Mouse (Mus musculus) heart, adult 11 months (tissue): ENCODE measurements around the gene Galnt7.

Experiments used
- DNase-seq: peaks from one replicate; pipeline ENCODE4 v3.0.0; 2022

Galnt7 gene

DNA sequence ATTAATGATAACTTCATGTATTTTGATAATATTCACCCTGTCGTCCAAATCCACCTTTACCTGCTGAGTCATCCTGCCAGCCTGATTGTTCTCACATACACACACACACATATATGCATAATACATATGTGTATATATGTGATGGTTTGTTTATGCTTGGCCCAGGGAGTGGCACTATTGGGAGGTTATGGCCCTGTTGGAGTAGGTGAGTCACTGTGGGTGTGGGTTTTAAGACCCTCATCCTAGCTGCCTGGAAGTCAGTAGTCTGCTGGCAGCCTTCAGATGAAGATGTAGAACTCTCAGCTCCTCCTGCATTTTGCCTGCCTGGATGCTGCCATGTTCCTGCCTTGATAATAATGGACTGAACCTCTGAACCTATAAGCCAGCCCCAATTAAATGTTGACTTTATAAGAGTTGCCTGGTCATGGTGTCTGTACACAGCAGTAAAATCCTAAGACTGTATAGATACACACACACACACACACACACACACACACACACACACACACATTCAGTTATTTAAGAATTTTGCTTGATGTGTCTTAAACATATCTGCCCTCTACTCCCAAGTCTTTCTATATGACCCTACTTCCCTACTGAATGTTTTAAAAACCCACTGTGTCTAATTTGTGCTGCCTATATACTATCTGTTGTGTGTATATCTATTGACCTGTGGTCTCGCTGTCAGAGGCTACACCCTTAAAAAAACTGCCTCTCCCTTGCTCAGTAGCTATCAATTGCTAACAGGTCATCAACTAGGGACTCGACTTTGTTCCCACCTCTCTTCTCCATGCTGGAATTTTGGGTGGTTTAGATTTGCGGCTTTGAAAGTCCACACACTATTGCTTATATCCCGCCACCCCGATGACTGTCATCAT lies 23.8 kb downstream of the Galnt7 start:
- peak; percentile 19 for DNase-seq

DNA sequence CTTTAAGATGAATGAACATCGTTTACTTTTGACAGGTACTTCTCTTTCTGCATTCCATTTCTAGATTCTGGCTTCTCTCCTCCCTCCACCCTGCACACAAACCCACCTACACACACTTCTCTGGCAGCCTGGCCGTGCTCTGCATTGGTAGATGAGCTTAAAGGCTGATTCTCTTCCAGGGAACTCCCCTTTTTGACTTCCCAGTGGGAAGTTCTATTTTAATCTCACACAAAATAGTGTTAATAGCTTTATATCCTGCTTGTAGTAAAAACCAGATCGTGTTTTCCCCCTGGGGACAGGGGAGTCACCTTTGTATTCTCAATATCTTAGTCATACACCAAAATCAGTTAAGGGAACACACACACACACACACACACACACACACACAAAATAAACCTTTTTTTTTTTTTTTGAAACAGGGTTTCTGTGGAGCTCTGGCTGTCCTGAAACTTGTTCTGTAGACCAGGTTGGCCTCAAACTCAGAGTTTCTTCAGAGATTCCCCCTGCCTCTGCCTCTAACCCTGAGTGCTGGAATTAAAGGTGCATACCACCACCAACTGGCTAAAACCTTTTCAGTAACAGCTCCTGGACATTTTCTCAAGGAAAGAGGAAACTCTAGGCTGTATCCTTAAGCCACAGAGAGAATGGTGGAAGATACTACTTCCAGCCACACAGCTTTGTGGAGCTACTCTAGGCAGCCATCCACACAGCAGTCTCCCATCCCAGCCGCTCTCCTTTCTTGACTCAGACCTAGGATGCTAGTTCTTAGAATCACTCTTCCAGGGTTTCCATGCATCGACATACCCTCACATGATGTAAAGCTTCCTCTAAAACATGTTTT lies 24.7 kb downstream of the Galnt7 start:
- DNase-seq, result peak; percentile 53

DNA sequence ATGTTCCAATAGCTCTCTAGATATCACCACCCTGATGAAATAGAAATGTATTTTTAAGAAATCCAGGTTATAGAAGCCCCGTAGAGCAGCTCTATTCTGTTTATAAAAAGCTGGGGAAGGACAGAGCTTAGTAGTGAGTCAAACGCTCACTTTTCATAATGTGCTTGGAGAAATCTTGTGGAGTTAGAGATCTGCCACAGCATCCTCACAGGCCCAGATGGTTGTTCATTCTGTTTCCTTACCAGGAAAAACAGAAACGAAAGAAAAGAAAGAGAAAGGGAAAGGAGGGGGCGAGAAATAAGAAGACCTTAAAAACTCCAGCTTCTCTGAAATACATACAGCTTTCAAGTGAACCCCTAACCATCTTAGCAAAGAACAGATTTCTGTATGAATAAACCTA lies 28.9 kb downstream of the Galnt7 start:
- DNase-seq, result no peak

DNA sequence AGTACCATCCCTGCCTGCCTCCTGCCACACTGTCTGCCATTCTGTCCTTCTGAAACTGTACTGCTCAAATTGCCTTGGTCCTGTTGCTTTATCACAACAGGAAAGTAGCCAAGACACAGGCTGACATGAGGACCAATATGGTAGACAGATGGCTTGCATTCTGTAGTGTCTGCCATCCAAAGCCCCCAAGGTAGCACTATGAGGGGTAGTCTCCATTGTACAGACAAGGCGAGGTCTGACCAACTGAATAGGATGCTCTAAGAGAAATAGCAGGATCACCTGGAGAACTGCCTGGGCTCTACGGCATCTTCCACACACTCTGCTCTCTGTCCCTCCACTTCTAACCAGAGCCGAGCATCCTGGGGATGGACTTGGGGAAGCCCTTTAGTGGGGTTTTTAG lies 29.8 kb downstream of the Galnt7 start:
- peak; percentile 61 for DNase-seq

DNA sequence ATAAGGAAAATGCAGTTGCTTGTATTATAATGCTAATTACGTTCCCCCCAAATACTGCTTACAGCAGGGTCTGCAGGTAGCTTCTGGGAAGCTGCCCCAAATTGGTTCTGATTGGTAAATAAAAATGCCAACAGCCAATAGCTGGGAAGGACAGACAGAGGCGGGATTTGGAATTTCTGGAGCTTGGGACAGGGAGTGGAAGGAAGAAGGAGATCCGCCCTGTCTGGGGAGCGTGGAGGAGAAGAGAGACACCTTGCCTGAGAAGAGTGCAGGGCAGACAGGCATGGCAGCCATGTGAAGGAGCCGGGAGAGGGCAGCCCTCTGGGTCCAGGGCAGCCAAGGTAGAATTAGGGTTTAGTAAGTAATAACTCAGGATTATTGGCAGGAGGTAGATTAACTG lies 35.9 kb downstream of the Galnt7 start:
- DNase-seq, result peak; percentile 65

DNA sequence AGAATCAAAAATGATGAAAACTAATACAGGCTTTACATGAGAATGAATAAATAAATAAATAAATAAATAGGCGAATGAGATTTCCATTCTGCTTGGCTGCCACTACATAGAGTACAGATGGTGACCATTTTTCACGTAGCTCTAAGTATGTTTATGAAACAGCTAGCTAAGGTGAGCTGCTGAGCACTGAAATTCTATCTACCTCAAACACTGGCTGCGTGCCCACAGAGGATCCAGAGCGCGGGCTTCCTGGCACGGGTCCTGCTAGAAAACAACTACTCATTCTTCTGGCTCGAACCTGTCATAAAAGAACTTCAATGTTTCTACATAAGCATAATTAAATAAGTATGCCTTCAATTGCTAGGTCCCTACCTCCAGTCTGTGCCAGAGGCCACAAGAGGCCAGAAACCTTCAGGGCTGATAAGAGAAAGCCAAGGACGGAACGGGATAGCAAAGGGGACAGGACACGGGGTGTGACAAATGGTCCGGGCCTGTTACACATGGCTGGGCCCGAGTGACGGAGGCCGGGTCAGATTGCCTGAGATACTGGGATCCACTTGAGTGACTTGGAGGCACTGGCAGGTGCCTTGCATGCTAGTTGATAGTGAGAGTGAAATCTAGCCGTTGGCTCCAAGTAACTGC lies 37.7 kb downstream of the Galnt7 start:
- peak; percentile 87 for DNase-seq

DNA sequence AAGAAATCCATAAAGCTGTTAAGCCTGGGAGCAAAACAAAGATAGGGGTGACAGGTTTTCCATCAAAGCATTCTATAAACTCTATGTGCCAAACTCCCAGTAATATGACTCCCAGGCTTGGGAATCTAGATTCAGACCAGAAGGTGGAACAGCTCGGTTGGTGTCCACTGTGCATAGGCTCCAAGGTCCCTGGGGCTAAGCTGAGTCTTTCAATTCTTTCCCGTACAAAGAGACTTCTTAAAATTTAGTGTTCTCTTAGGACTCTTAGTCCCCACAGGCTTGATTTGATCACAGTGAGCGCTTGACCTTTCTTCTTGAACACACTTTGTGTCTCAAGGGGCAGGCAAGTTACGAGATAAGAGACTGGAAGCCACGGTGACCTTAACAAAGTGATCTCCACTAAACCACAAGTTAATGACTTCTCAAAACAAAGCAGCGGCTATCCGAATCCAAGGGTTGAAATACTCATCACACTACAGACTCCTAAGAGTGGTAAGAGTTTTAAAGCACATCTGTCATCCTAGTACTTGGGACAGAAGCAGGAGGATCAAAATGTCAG lies 41.3 kb downstream of the Galnt7 start:
- DNase-seq, result peak; percentile 84

DNA sequence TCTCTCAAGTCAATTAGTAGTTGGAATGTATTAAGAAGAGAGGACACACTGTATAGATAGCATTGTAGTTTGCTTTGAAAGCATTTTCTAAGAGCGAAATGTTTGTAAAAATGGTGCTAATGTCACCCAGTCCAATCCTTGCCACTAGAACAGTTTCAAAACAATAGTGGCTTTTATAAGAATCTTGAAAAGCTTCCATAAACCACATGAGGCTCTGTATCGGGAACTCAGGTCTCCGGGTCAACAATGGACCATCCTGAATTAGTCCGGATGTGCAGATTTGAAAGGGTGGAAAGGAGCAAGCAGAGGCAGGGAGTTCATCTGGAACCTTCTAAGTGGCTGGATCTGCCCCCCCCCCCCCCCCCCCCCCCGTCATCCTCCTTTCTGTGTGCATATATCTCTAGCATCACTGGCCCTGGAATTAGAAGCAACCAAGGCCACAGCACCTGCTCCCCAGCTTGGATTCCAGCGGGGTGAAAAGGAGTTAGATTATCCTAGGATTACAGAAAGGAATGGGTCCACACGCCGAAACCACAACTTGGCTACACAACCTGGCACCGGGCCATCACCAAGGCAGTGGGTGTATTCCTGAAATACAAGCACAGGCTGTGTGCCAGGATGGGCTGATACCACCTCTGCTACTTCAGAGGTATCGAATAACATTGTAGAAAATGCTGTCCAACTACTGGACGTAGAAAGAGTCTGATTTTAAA lies 42.0 kb downstream of the Galnt7 start:
- DNase-seq, result peak; percentile 93

DNA sequence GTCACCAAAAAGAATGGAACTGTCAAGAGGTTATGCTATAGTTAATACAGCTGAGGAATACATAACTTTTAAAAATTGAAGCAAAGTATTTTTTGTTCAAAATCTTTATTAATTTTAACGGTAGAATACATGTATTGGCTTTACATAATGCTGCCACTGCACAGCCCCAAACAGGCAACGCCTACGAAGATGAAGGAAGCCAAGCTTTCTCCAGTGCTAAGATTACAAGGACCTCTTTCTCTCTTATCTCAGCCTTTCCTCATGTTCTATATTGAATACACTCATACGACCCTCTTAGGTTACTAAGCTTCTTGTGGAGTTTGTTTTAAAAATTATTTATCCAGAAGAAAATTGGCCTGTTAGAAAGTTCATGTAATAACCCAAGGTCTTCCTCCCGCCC lies 50.3 kb downstream of the Galnt7 start:
- DNase-seq, result peak; percentile 18

DNA sequence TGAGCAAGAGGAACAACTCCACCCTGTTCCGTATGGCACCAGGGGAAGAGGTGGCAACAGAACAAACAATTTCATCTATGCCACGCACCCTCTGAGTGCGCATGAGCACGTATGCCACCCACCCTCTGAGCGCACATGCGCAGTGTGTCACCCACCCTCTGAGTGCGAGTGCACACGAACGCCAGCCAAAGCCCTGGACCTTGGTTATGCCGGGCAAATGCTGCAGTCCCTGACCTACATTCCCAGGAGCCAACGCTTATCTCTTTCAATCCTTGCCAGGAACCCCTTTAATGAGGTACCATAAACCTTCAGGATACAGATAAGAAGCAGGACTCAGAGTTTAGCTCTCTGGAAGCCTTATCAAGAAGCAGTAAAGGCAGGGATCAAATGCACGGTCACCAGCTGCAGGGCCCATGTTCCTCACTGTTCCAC lies 50.8 kb downstream of the Galnt7 start:
- peak; percentile 94 for DNase-seq

DNA sequence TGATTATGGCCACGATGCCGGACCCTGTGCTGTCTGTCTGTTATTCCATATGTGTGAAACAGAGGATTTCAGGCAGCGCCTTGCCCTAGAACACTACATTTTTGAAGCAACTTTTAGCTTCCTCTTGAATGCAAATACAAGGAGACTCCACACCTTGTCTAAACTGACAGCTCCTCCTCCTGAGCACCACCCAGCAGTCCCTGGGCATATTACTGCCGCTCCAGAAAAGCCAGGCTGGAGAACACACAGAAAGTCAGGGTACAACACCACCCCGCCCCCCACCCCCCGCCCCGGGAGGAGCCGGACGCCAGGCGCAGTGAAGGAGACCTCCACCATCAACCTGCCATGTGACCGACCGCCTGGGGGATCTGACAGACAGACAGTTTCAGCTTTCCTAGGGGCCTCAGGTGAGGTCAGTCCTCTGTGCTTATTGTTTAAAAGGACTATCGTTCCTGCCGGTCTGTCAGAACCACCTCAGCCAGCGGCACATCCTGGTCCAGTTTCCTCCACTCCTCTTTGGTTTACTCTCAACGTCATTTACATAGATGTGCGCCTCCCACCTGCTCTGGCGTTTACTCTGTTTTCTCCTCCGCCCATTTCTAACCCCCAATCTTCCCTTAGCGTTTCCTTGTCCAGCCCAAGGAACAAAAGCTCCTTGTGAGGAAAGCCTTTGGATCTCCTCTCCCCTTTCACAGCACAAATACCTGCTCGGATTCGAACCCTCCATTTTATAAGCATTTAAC lies 52.8 kb downstream of the Galnt7 start:
- peak; percentile 70 for DNase-seq

DNA sequence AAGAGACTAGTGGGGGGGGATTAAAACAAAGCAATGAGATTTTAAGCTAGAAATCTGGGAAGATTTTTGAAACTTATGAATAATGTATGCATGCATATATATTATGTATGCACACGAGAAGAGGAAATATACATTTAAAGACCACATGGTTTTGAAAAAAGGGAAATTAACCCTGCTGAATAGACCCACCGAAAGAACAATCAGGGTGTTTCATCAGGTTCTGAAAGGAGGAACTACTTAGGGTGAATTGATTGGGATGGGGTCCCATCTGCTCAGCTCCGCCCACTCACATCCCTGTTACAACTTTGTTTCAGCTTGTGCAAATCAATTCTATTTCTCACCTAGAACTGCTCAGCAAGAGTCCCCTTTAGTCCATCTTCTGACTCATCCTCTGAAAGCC lies 57.0 kb downstream of the Galnt7 start:
- no peak for DNase-seq

DNA sequence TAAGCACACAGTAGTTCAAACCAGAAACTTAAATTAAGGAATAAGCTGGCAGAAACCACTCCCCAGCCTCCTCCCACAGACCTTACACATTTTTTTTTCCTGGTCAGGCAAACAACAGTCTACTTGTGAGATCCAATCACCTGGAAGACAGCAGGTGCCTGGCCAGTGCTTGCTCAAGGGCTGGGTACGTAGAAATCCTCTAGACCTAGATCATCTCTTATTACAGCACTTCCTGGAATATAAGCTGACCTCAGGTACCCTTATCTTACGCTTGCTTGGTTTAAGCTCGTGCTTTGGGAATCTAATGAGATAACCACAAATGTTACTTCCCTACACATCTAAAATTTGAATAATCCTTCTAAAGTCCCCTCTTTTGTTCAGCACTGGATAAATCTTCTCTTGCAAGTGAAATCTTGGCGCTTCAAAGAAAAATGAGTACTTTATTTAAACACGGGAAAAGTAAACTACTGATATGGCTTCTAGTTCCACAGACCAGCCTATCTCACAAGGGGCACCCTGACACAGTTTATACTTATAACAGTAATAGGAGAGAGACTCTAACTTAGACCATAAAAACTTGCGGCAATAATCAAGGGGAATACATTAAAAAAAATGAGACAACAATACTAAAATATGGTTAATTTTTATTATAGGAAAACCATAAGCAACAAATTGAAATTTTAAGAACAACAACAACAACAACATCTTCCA lies 58.5 kb downstream of the Galnt7 start:
- DNase-seq, result peak; percentile 76

DNA sequence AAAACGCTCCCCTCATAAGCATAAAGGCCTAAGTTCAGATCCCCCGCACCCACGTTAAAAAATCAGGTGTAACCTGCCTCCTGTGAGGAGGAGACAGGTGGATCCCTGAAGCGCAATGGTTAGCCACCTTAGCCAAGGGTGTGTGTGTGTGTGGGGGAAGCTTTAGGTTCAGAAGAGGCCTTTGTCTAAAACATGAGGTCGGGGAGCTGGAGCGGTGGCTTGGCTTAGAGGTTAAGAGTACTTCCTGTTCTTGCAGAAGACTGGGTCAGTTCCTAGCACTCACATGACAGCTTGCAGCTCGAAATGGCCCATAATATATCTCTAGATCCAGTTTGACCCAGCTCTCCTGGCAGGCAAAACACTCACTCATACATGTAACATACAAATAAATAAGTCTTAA lies 60.2 kb downstream of the Galnt7 start:
- peak; percentile 84 for DNase-seq

DNA sequence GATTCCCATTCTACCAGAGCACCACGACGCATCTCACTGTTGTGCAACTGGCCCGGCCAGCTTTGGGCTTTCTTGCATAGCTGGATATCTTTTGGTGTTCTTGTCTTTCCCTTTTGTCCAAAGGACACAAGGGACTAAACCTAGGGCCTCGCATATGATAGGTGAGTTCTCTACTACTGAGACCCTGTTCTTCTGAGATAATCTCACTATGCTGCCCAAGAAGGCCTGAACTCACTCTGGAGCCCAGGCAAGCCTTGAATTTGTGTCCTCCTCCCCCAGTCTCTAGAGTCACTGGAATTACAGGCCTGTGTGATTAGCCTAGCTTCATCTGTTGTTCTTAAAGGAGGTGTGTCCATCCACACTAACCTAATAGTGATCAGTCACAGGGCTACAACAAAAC lies 61.2 kb downstream of the Galnt7 start:
- DNase-seq, result peak; percentile 75

DNA sequence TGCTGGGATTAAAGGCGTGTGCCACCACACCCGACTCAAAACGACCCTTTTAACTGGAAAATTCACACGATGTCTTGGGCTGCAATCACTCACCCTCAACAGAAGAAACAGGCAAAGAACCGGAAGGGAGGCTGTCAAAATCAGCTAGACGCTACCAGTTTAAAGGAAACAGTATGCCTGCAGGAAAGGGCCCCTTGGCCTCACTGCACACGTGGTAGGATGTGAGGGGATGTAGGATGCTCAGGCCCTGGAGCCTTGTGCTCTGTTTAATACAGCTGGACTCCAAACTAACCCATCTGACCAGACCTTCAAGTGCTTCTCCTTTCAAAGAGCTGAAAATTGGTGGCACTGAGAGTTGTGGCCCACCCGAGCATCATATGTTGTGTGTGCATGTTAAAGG lies 62.8 kb downstream of the Galnt7 start:
- DNase-seq, result no peak

DNA sequence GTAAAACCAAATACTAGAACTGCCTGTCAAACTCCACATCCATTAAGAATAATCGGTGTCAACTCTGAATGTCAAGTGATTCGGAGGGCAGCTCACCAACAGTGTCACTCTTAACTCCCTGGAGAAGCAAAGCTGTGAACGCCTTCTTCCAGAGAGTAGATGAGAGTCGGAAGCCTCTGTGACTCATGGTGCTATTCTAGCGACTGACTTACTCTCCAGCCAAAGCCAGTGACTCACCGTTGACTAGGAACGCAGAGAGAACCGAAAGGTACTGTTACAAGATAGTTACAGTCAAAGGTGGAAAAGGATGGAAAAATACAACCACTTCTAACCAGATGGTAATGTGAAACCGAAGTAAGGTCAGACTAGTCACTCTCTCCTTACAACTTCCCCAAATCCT lies 63.7 kb downstream of the Galnt7 start:
- no peak for DNase-seq

DNA sequence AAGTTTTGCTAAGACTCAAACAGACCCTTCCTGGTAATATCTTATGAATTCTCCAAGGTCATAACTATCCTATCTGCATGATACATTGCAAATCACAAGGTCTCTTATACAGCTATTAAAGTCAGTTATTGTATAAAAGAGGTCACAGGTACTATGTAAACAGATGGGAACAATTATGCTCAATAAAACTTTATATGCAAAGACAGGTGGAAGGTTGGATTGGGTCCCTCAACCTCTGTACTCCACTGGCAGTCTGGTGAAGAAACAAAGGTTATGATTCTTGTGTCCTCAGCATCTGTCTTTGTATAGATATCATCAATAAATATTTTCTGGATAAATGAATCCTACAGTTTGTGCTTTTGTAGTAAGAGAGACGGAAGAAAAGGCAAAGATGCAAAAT lies 64.2 kb downstream of the Galnt7 start:
- no peak for DNase-seq

DNA sequence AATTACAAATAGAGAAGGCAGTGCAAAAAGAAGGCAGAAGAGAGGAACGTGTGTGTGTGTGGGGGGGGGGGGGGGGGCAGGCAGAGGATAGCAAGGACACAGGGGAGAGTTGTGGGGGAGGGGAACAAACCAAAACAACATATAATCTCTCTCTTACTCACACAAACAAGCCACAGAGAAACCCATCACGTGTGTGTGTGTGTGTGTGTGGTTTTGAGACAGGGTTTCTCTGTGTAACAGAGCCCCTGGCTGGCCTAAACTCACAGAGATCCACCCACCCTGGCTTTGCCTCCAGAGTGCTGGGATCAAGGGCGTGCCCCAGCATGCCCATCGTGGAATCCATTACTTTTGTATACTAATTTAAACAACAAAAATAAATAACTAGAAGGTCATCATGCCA lies 66.2 kb downstream of the Galnt7 start:
- no peak for DNase-seq

DNA sequence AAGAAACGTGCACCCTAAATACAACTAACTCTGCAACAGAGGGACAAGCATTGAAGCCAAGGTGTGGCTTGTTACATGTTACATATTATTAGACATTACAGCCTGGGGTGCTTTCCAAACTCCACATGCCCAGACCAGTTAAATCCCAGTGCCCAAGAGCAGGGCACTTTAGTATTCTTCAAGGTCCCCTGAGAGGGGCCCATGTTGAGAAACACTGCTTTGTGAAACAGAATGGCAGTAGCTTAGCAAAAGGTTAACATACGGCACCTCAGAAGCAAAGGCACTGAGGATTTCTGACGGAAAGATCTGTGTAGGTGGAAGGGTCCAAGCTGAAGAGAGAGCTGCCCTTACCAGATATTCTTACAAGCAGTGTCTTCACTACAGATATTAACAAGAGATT lies 67.0 kb downstream of the Galnt7 start:
- DNase-seq, result no peak

DNA sequence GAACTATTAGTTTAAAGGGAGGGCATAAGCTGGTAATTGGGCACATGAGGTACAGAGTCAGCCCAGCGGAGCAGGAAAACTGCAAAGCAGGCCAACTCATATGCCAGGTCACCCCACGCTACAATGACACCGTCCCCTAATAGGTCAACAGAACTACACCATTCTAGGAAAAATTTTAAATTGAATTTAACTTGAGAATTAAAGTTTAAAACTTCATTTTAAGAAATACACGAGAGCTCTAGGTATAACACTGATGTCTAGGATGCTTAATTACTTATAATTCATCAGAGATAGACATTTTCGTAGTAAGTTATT lies 67.7 kb downstream of the Galnt7 start:
- DNase-seq, result no peak
